Mouse (Mus musculus) liver, postnatal 0 days (tissue): ENCODE measurements around the gene Msrb3. TPM values are rescaled to one million over a fixed set of nuclear protein-coding genes. Genes with fewer than 3 reads are reported as not detected.

Experiments used
- ATAC-seq: fragments of 200-750 bp; cut with Nextera tagmentation; 2 replicates; pipeline ENCODE4 v1.8.0; 2017; ENCODE audit warnings: mild to moderate bottlenecking, moderate library complexity
- DNase-seq: peaks from one replicate; pipeline ENCODE4 v3.0.0-alpha.2; 2016
- H3K27ac ChIP-seq: fragments of 300-500 bp; sonication (generic); 2 replicates; pipeline ENCODE4 v1.5.1; 2014; ENCODE audit warnings: antibody characterized with exemption, moderate library complexity, mild to moderate bottlenecking, low read depth
- H3K27me3 ChIP-seq: fragments of 300-500 bp; sonication (generic); 2 replicates; pipeline ENCODE4 v1.6.1; 2014; ENCODE audit warnings: low read length, control low read depth, mixed read lengths; ENCODE audit not compliant: insufficient read depth
- H3K36me3 ChIP-seq: fragments of 300-500 bp; sonication (generic); replicated peaks from 2 replicates; pipeline ENCODE4 v1.6.1; 2014; ENCODE audit warnings: mild to moderate bottlenecking, control low read depth, low read length, moderate library complexity, mixed read lengths; ENCODE audit not compliant: insufficient read depth
- H3K4me1 ChIP-seq: fragments of 300-500 bp; sonication (generic); 2 replicates; pipeline ENCODE4 v1.6.1; 2014; ENCODE audit warnings: antibody characterized with exemption, mild to moderate bottlenecking, control low read depth; ENCODE audit not compliant: insufficient read depth
- H3K4me2 ChIP-seq: fragments of 300-500 bp; sonication (generic); 2 replicates; pipeline ENCODE4 v1.6.1; 2014; ENCODE audit warnings: low read depth, mild to moderate bottlenecking, low read length, moderate library complexity, mixed read lengths
- H3K4me3 ChIP-seq: fragments of 300-500 bp; sonication (generic); 2 replicates; pipeline ENCODE4 v1.5.1; 2014; ENCODE audit warnings: low read depth, low read length
- H3K9ac ChIP-seq: fragments of 300-500 bp; sonication (generic); replicated peaks from 2 replicates; pipeline ENCODE4 v1.6.1; 2014; ENCODE audit warnings: mild to moderate bottlenecking, moderate library complexity
- H3K9me3 ChIP-seq: fragments of 300-500 bp; sonication (generic); 2 replicates; pipeline ENCODE4 v1.6.1; 2016; ENCODE audit warnings: mild to moderate bottlenecking, control low read depth, low read length, mixed read lengths
- CTCF ChIP-seq: sonication (generic); IDR thresholded peaks from 2 replicates; pipeline ENCODE4 v1.5.1; 2016; ENCODE audit warnings: antibody characterized with exemption, low read depth
- EP300 ChIP-seq: IDR thresholded peaks from 2 replicates; pipeline ENCODE4 v1.6.1; 2016; ENCODE audit warnings: antibody characterized with exemption, low read depth, mild to moderate bottlenecking
- WGBS: fragments of 180-500 bp; shearing (Covaris S2); extraction: QIAGEN DNeasy Blood & Tissue Kit; methylation state at CpG from one replicate; pipeline ENCODE4 v1.1.7; 2014; ENCODE audit not compliant: insufficient replicate concordance; 5-methylcytosine and 5-hydroxymethylcytosine counted together
- polyA plus RNA-seq: library from polyadenylated mRNA; unstranded; fragments of >200 nt; fragmentation: Nextera tagmentation; extraction: Ambion mirVana; gene quantifications from 2 replicates; pipeline ENCODE4 v1.2.1, GENCODE M21; 2015

The Msrb3 gene
- polyA plus RNA-seq: 2.5 and 2.7 TPM in 2 replicates

GRCm38 (mm10) chr10:120898785-120899762, at the start of gene Msrb3:
Gene Msrb3 (minus strand): TSS chr10:120899101.
- peak within 1 kb of the TSS; percentile 82 for H3K4me2 ChIP-seq
- peak; percentile 57 for ATAC-seq
- no peaks in the 10 kb centered on the region for H3K36me3 ChIP-seq
- TF ChIP-seq CTCF (no peak), EP300 (no peak)
- peak within 1 kb of the TSS; percentile 57 for H3K4me3 ChIP-seq
- H3K27me3 ChIP-seq: peaks cover 17% of the 10 kb centered on the region
- H3K9me3 ChIP-seq: no peaks in the 10 kb centered on the region
- H3K4me1 ChIP-seq: peaks cover 3% of the 10 kb centered on the region; the same call in 1 of the 2 replicates
- WGBS: 5% methylated on average over 47 of the region's 64 CpGs
- DNase-seq: peak; percentile 64
- H3K27ac ChIP-seq: peak within 1 kb of the TSS; percentile 39; the same call in 1 of the 2 replicates
- peak within 1 kb of the TSS; percentile 63 for H3K9ac ChIP-seq

- H3K27me3 ChIP-seq: no peaks in the 10 kb centered on the region
- H3K27ac ChIP-seq: no peak overlapping the region
- no peak for TF ChIP-seq CTCF
- no peak for TF ChIP-seq EP300
- 38% methylated on average over 2 of the region's 2 CpGs for WGBS
- H3K9ac ChIP-seq: no peak overlapping the region
- no peak overlapping the region for H3K4me2 ChIP-seq
- no peak for DNase-seq
- peaks cover 7% of the 10 kb centered on the region; the same call in 1 of the 2 replicates for H3K4me1 ChIP-seq
- peaks cover 12% of the 10 kb centered on the region; the same call in 1 of the 2 replicates for H3K36me3 ChIP-seq
- ATAC-seq: no peak
- no peaks in the 10 kb centered on the region for H3K9me3 ChIP-seq
- no peak overlapping the region for H3K4me3 ChIP-seq
These were observed 49.6 kb upstream of the Msrb3 start for GRCm38 (mm10) chr10:120948461-120948860.

- TF ChIP-seq CTCF (no peak), EP300 (peak; percentile 37; the same call in 1 of the 2 replicates)
- DNase-seq (no peak), ATAC-seq (no peak)
- Histone ChIP-seq H3K4me3 (no peak overlapping the region), H3K4me2 (no peak overlapping the region), H3K36me3 (peaks cover 12% of the 10 kb centered on the region; the same call in 1 of the 2 replicates), H3K27me3 (no peaks in the 10 kb centered on the region), H3K9ac (no peak overlapping the region), H3K27ac (no peak overlapping the region), H3K9me3 (no peaks in the 10 kb centered on the region), H3K4me1 (peaks cover 5% of the 10 kb centered on the region; the same call in 1 of the 2 replicates)
- 54% methylated on average over 2 of the region's 2 CpGs for WGBS
These were observed 48.9 kb upstream of the Msrb3 start for GRCm38 (mm10) chr10:120947842-120948241.

GRCm38 (mm10) chr10:120946847-120947246, 47.9 kb upstream of the Msrb3 start:
- WGBS: 83% methylated on average over 5 of the region's 5 CpGs
- TF ChIP-seq CTCF (no peak), EP300 (no peak)
- Histone ChIP-seq H3K4me3 (no peak overlapping the region), H3K27me3 (no peaks in the 10 kb centered on the region), H3K36me3 (peaks cover 15% of the 10 kb centered on the region; the same call in 1 of the 2 replicates), H3K4me2 (no peak overlapping the region), H3K9ac (no peak overlapping the region), H3K9me3 (no peaks in the 10 kb centered on the region), H3K4me1 (no peaks in the 10 kb centered on the region), H3K27ac (no peak overlapping the region)
- ATAC-seq (no peak), DNase-seq (no peak)

- TF ChIP-seq CTCF (no peak), EP300 (no peak)
- DNase-seq (no peak), ATAC-seq (no peak)
- H3K9ac ChIP-seq: no peak overlapping the region
- no peak overlapping the region for H3K4me3 ChIP-seq
- no peaks in the 10 kb centered on the region for H3K27me3 ChIP-seq
- H3K4me2 ChIP-seq: no peak overlapping the region
- H3K36me3 ChIP-seq: 0 out of 2 replicates have a peak, but pooled peaks cover 3% of the 10 kb centered on the region
- H3K9me3 ChIP-seq: no peaks in the 10 kb centered on the region
- H3K4me1 ChIP-seq: no peaks in the 10 kb centered on the region
- 57% methylated on average over 2 of the region's 2 CpGs for WGBS
- no peak overlapping the region for H3K27ac ChIP-seq
These were observed 40.0 kb upstream of the Msrb3 start for GRCm38 (mm10) chr10:120938904-120939208.

GRCm38 (mm10) chr10:120938077-120938903, 39.4 kb upstream of the Msrb3 start:
- Histone ChIP-seq H3K27me3 (no peaks in the 10 kb centered on the region), H3K4me1 (no peaks in the 10 kb centered on the region), H3K27ac (no peak overlapping the region), H3K36me3 (0 out of 2 replicates have a peak, but pooled peaks cover 3% of the 10 kb centered on the region), H3K9ac (no peak overlapping the region), H3K4me3 (no peak overlapping the region), H3K4me2 (no peak overlapping the region), H3K9me3 (no peaks in the 10 kb centered on the region)
- ATAC-seq (no peak), DNase-seq (peak; percentile 40)
- 61% methylated on average over 19 of the region's 19 CpGs for WGBS
- TF ChIP-seq CTCF (peak; percentile 72), EP300 (no peak)
